Comparison of ENCODE assay signal across 28 mouse cellular contexts in the genomic region with DNA sequence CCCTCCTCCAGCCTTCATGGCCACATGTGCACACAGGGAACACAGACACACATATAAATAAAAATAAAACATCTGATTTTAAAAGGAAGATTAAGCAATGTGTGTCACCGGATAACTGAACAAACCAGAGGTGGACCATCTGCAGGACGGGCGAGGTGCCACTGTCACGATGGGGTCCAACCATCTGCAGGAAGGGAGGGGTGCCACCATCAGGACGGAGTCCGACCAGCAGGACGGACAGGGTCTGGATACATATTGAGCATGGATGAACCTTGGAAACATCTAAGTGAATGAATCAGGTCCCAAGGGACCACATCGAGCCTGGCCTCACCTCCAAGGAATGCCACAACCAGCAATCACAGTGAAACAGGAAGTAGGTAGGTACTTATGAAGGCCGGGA. TPM values are rescaled to one million over a fixed set of nuclear protein-coding genes. Genes with fewer than 3 reads are reported as not detected.
A peak's percentile ranks its signal among the peaks of the same experiment; 100 is the strongest.
DNase-seq lines count a peak whose midpoint lies in the region; ATAC-seq lines count a peak whose summit lies in the region.
"Had no signal": no experiment of that assay in that cellular context is flagged by ENCODE, and none has a peak within 500 bp of the region (broad histone marks: within the 10 kb centered on the region; RNA-seq: fewer than 3 reads in every experiment).

No protein-coding gene starts in this region.

- H3K9ac ChIP-seq in neural tube, embryonic 11.5 days (ENCODE audit: low read length), result no peak overlapping the region
- H3K9ac ChIP-seq: embryonic facial prominence, embryonic 13.5 days; forebrain, embryonic 12.5 days; forebrain, embryonic 15.5 days; heart, embryonic 13.5 days; hindbrain, embryonic 12.5 days; intestine, embryonic 15.5 days had no signal

- peak; percentile 72 for DNase-seq in heart, adult 11 months
- DNase-seq in heart, postnatal 4 days, result no peak
- peak; percentile 6 for DNase-seq in neural tube, embryonic 11.5 days (ENCODE audit: low spot score)
- no peak for DNase-seq in neural tube, embryonic 10.5 days (ENCODE audit: extremely low spot score, low spot score)
- DNase-seq in spleen, adult 12 weeks (ENCODE audit: low spot score), result no peak
- DNase-seq: adrenal gland, postnatal 10 days; adrenal gland, postnatal 36 days; cerebellum, adult 2 months; cerebellum, adult 9-11 months; cerebellum, postnatal 36 days; embryo, embryonic 11 days; gastrocnemius, adult 2 months; gastrocnemius, postnatal 14 days; heart, adult 2 months; heart, postnatal 14 days; kidney, adult 11 months had no signal

- no peak for ATAC-seq in neural tube, embryonic 11.5 days (ENCODE audit: insufficient read depth, low FRiP score, low TSS enrichment)
- ATAC-seq in granulocyte monocyte progenitor cell, adult 5-6 weeks (replicated peaks; ENCODE audit: poor library complexity, severe bottlenecking), result 0 out of 2 replicates have a peak, but pooled peaks have one; percentile 34
- ATAC-seq: forebrain, embryonic 15.5 days; hindbrain, embryonic 16.5 days; intestine, embryonic 15.5 days; Patski had no signal

- no peaks in the 10 kb centered on the region for H3K27me3 ChIP-seq in neural tube, embryonic 11.5 days (ENCODE audit: control insufficient read depth, insufficient read depth, low read length)
- H3K27me3 ChIP-seq: embryonic facial prominence, embryonic 13.5 days; forebrain, embryonic 12.5 days; forebrain, embryonic 15.5 days; heart, embryonic 13.5 days; hindbrain, embryonic 12.5 days; intestine, embryonic 15.5 days had no signal

- H3K4me3 ChIP-seq in neural tube, embryonic 11.5 days (ENCODE audit: low read depth, low read length), result no peak overlapping the region
- H3K4me3 ChIP-seq: embryonic facial prominence, embryonic 10.5 days; embryonic facial prominence, embryonic 13.5 days; erythroblast, embryonic 14.5 days; forebrain, embryonic 12.5 days; forebrain, embryonic 15.5 days; gastrocnemius, adult 2 months; heart, adult 2 months; heart, embryonic 10.5 days; heart, embryonic 13.5 days; hindbrain, embryonic 12.5 days; intestine, embryonic 15.5 days had no signal

- H3K4me2 ChIP-seq in neural tube, embryonic 11.5 days (ENCODE audit: low read depth), result no peak overlapping the region
- H3K4me2 ChIP-seq: embryonic facial prominence, embryonic 13.5 days; forebrain, embryonic 12.5 days; forebrain, embryonic 15.5 days; heart, embryonic 13.5 days; hindbrain, embryonic 12.5 days; intestine, embryonic 15.5 days had no signal

- no peaks in the 10 kb centered on the region for H3K36me3 ChIP-seq in neural tube, embryonic 11.5 days (ENCODE audit: control insufficient read depth, insufficient read depth, low read length)
- H3K36me3 ChIP-seq: embryonic facial prominence, embryonic 10.5 days; embryonic facial prominence, embryonic 13.5 days; forebrain, embryonic 12.5 days; forebrain, embryonic 15.5 days; heart, embryonic 10.5 days; heart, embryonic 13.5 days; hindbrain, embryonic 12.5 days; intestine, embryonic 15.5 days had no signal

- H3K4me1 ChIP-seq in neural tube, embryonic 11.5 days (ENCODE audit: control insufficient read depth, insufficient read depth, low read length), result no peaks in the 10 kb centered on the region

- WGBS in neural tube, embryonic 11.5 days, result 93% methylated on average over 9 of the region's 9 CpGs

- H3K9me3 ChIP-seq in neural tube, embryonic 11.5 days (ENCODE audit: control insufficient read depth, low read length), result no peaks in the 10 kb centered on the region
- H3K9me3 ChIP-seq: embryonic facial prominence, embryonic 10.5 days; embryonic facial prominence, embryonic 13.5 days; forebrain, embryonic 12.5 days; forebrain, embryonic 15.5 days; heart, embryonic 10.5 days; heart, embryonic 13.5 days; hindbrain, embryonic 12.5 days; intestine, embryonic 15.5 days had no signal

- H3K27ac ChIP-seq in neural tube, embryonic 11.5 days (ENCODE audit: low read depth, low read length), result no peak overlapping the region
- H3K27ac ChIP-seq: embryonic facial prominence, embryonic 10.5 days; embryonic facial prominence, embryonic 13.5 days; forebrain, embryonic 12.5 days; forebrain, embryonic 15.5 days; gastrocnemius, adult 2 months; heart, adult 2 months; heart, embryonic 10.5 days; heart, embryonic 13.5 days; hindbrain, embryonic 12.5 days; intestine, embryonic 15.5 days had no signal

RNA-seq across cellular contexts. Expression of a gene that starts 43.0 kb away (rescaled TPM):
- total RNA-seq in heart, postnatal 4 days (2021), result 10 to 100 TPM; 26.1 to 27.1 TPM
- polyA plus RNA-seq in neural tube, embryonic 11.5 days (2014; fragmentation: Nextera tagmentation; extraction: Ambion mirVana), result 56.4 and 58.4 TPM in 2 replicates
- total RNA-seq in granulocyte monocyte progenitor cell, adult 5-6 weeks (2014; fragmentation: Nextera tagmentation), result 19.6 and 28.2 TPM in 2 replicates
- total RNA-seq in granulocyte monocyte progenitor cell, adult 5-6 weeks (2017), result 50.7 and 54.9 TPM in 2 replicates

Comparison
In these comparisons a context has a peak if more than half of its experiments do, and no peak if none do; other contexts are left out.
1. DNase-seq: peak in heart, adult 11 months (single experiment) and neural tube, embryonic 11.5 days (single experiment); none in heart, postnatal 4 days (single experiment), neural tube, embryonic 10.5 days (single experiment) and spleen, adult 12 weeks (single experiment).